Mouse (Mus musculus) brain, embryonic 14.5 days (tissue): ENCODE measurements around the gene Arnt2.
A peak's percentile ranks its signal among the peaks of the same experiment; 100 is the strongest.

Experiments
- CTCF ChIP-seq: fragments of 200-500 bp; IDR thresholded peaks from 2 replicates; pipeline ENCODE4 v1.5.1; 2012; ENCODE audit warnings: inconsistent platforms, mild to moderate bottlenecking, moderate library complexity, borderline replicate concordance; ENCODE audit not compliant: insufficient read depth, insufficient read length; ENCODE audit errors: extremely low read depth
- POLR2A ChIP-seq: fragments of 200-500 bp; IDR thresholded peaks from 2 replicates; pipeline ENCODE4 v1.6.1; 2012; ENCODE audit warnings: mild to moderate bottlenecking, inconsistent platforms, borderline replicate concordance; ENCODE audit not compliant: poor library complexity, insufficient read depth, insufficient read length, severe bottlenecking; ENCODE audit errors: extremely low read depth

DNA sequence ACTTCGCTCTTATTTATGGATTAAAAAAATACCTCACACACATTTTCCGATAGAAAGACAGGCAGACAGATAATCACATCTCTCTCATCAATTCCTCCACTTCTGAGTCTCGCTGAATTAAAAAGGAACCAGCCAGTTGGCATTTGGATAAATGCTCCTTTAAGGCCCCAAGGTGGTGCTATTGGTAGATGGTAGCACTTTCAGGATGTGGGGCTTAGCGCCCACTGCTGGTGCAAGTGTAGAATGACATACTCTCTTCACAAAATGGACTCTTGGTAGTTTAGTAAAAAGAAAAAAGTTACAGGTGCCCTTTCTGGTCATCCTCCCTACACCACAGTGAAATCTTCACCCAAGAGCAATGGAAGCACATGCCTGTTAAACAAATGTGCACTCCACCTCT, 37.1 kb upstream of the Arnt2 start:
- peak; percentile 88; the same call in 1 of the 2 replicates for TF ChIP-seq CTCF
- no peak for TF ChIP-seq POLR2A
